Mouse (Mus musculus): ENCODE measurements around the gene Galnt4.

Galnt4 gene

GRCm38 (mm10) chr10:99115471-99116236 is 7.7 kb downstream of the Galnt4 start:
- no peak for DNase-seq (ENCODE audit: low read depth, low spot score)

GRCm38 (mm10) chr10:99116237-99116632 is 8.3 kb downstream of the Galnt4 start:
- no peak for DNase-seq (ENCODE audit: low read depth, low spot score)

- no peak for DNase-seq (ENCODE audit: low read depth, low spot score)
These were observed 9.0 kb downstream of the Galnt4 start for GRCm38 (mm10) chr10:99116650-99117615.

GRCm38 (mm10) chr10:99117876-99118275 is 9.9 kb downstream of the Galnt4 start:
- no peak for DNase-seq (ENCODE audit: low read depth, low spot score)

- DNase-seq (ENCODE audit: low read depth, low spot score): no peak
These were observed 10.7 kb downstream of the Galnt4 start for GRCm38 (mm10) chr10:99118697-99119096.

- no peak for DNase-seq (ENCODE audit: low read depth, low spot score)
These were observed 11.5 kb downstream of the Galnt4 start for GRCm38 (mm10) chr10:99119471-99119870.

GRCm38 (mm10) chr10:99126225-99126624 is 18.3 kb downstream of the Galnt4 start, which contains the start of gene Phxr2:
TSS of gene Phxr2 (minus strand) at chr10:99126325.
- no peak for DNase-seq (ENCODE audit: low read depth, low spot score)

GRCm38 (mm10) chr10:99126954-99127353 is 19.0 kb downstream of the Galnt4 start:
- no peak for DNase-seq (ENCODE audit: low read depth, low spot score)

- no peak for DNase-seq (ENCODE audit: low read depth, low spot score)
These were observed 19.8 kb downstream of the Galnt4 start for GRCm38 (mm10) chr10:99127691-99128261.

GRCm38 (mm10) chr10:99130611-99131010 is 22.7 kb downstream of the Galnt4 start:
- no peak for DNase-seq (ENCODE audit: low read depth, low spot score)

GRCm38 (mm10) chr10:99131298-99131697 is 23.3 kb downstream of the Galnt4 start:
- no peak for DNase-seq (ENCODE audit: low read depth, low spot score)

- DNase-seq (ENCODE audit: low read depth, low spot score): no peak
These were observed 24.2 kb downstream of the Galnt4 start for GRCm38 (mm10) chr10:99132189-99132588.

- no peak for DNase-seq (ENCODE audit: low read depth, low spot score)
These were observed 24.8 kb downstream of the Galnt4 start for GRCm38 (mm10) chr10:99132595-99133272.

- DNase-seq (ENCODE audit: low read depth, low spot score): no peak
These were observed 25.4 kb downstream of the Galnt4 start for GRCm38 (mm10) chr10:99133321-99133875.

- no peak for DNase-seq (ENCODE audit: low read depth, low spot score)
These were observed 28.4 kb downstream of the Galnt4 start for GRCm38 (mm10) chr10:99136337-99136736.

- DNase-seq (ENCODE audit: low read depth, low spot score): no peak
These were observed 37.7 kb downstream of the Galnt4 start for GRCm38 (mm10) chr10:99145611-99146010.

GRCm38 (mm10) chr10:99146596-99146995 is 38.6 kb downstream of the Galnt4 start:
- no peak for DNase-seq (ENCODE audit: low read depth, low spot score)

- DNase-seq (ENCODE audit: low read depth, low spot score): no peak
These were observed 42.1 kb downstream of the Galnt4 start for GRCm38 (mm10) chr10:99150016-99150415.

- DNase-seq (ENCODE audit: low read depth, low spot score): no peak
These were observed 43.6 kb downstream of the Galnt4 start for GRCm38 (mm10) chr10:99151580-99151979.

- DNase-seq (ENCODE audit: low read depth, low spot score): no peak
These were observed 44.1 kb downstream of the Galnt4 start for GRCm38 (mm10) chr10:99152063-99152462.

- DNase-seq (ENCODE audit: low read depth, low spot score): no peak
These were observed 46.7 kb downstream of the Galnt4 start for GRCm38 (mm10) chr10:99154635-99155034.
